Mouse (Mus musculus) stomach, embryonic 14.5 days (tissue): Measurements from ENCODE around the gene Ankle1. TPM values are rescaled to one million over a fixed set of nuclear protein-coding genes. Genes with fewer than 3 reads are reported as not detected.

ENCODE experiments used
- ATAC-seq: fragments of 200-750 bp; cut with Nextera tagmentation; 2 replicates; pipeline ENCODE4 v1.8.0; 2017; ENCODE audit warnings: low read depth, moderate TSS enrichment; ENCODE audit not compliant: insufficient number of reproducible peaks, insufficient read depth, low FRiP score
- H3K27ac ChIP-seq: fragments of 300-500 bp; sonication (generic); 2 replicates; pipeline ENCODE4 v1.5.1; 2014; ENCODE audit warnings: mild to moderate bottlenecking, low read length, moderate library complexity, mixed read lengths
- H3K27me3 ChIP-seq: fragments of 300-500 bp; sonication (generic); 2 replicates; pipeline ENCODE4 v1.6.1; 2014; ENCODE audit warnings: low read length, control low read depth, mixed read lengths; ENCODE audit not compliant: control insufficient read depth, insufficient read depth
- H3K36me3 ChIP-seq: fragments of 300-500 bp; sonication (generic); 2 replicates; pipeline ENCODE4 v1.6.1; 2014; ENCODE audit warnings: mild to moderate bottlenecking, control low read depth, low read length, moderate library complexity, mixed read lengths; ENCODE audit not compliant: control insufficient read depth, insufficient read depth
- H3K4me1 ChIP-seq: fragments of 300-500 bp; sonication (generic); 2 replicates; pipeline ENCODE4 v1.6.1; 2014; ENCODE audit warnings: low read length, control low read depth, mixed read lengths; ENCODE audit not compliant: control insufficient read depth, insufficient read depth
- H3K4me2 ChIP-seq: fragments of 300-500 bp; sonication (generic); replicated peaks from 2 replicates; pipeline ENCODE4 v1.6.1; 2014; ENCODE audit warnings: low read depth, low read length, control low read depth
- H3K4me3 ChIP-seq: fragments of 300-500 bp; sonication (generic); 2 replicates; pipeline ENCODE4 v1.5.1; 2014; ENCODE audit warnings: low read depth, low read length, control low read depth
- H3K9ac ChIP-seq: fragments of 300-500 bp; sonication (generic); replicated peaks from 2 replicates; pipeline ENCODE4 v1.6.1; 2014; ENCODE audit warnings: low read depth, mild to moderate bottlenecking, control low read depth, low read length, moderate library complexity, mixed read lengths
- H3K9me3 ChIP-seq: fragments of 300-500 bp; sonication (generic); 2 replicates; pipeline ENCODE4 v1.6.1; 2016; ENCODE audit warnings: low read depth, low read length, control low read depth; ENCODE audit not compliant: control insufficient read depth
- WGBS: fragments of 180-500 bp; shearing (Covaris S2); extraction: QIAGEN DNeasy Blood & Tissue Kit; methylation state at CpG from one replicate; pipeline ENCODE4 v1.1.7; 2014; 5-methylcytosine and 5-hydroxymethylcytosine counted together
- polyA plus RNA-seq: library from polyadenylated mRNA; unstranded; fragments of >200 nt; fragmentation: Nextera tagmentation; extraction: Ambion mirVana; gene quantifications from 2 replicates; pipeline ENCODE4 v1.2.1, GENCODE M21; 2014

Gene Ankle1
- 30.9 and 39.8 TPM in 2 replicates for polyA plus RNA-seq

DNA sequence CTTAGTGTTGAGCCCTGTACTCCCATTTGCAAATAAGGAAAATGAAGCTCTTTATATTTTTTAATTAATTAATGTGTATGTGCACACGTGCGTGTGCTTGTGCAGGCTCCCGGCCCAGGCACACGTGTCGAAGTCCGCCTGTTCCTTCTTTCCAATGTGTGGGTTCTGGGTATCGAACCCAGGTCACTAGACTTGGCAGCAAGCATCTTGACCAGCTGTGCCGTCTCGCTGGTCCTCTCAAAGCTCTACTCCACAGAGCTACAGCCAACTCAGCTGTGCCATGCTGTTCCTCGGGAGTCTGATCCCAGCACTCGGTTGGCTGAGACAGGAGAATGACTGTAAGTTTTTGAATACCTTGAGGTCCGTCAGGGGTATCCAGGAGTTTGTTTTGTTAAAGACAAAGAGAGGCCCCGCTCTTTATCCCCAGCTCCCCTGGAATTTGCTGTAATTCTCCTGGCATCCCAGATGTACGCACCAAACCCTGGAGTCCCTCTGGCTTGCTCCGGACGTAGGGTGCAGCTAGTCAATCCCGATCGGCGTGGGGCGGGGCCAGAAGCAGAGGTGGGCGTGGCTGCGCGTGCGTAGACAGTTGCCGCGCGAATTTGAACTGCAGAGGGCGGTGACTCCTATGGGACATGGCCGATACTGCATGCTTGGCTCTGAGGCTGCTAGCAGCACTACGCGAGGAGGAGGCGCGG, at the start of gene Ankle1:
Ankle1 (plus strand) TSS at position 610 of the 698 bp plus-strand sequence.
- H3K27me3 ChIP-seq: no peaks in the 10 kb centered on the region
- H3K4me2 ChIP-seq: peak within 1 kb of the TSS; percentile 95
- H3K36me3 ChIP-seq: peaks cover 21% of the 10 kb centered on the region; the same call in 1 of the 2 replicates
- peak within 1 kb of the TSS; percentile 52 for H3K4me3 ChIP-seq
- peaks cover 12% of the 10 kb centered on the region; the same call in 1 of the 2 replicates for H3K4me1 ChIP-seq
- peak within 1 kb of the TSS; percentile 57 for H3K9ac ChIP-seq
- 16% methylated on average over 33 of the region's 33 CpGs for WGBS
- ATAC-seq: peak; percentile 90
- peak within 1 kb of the TSS; percentile 44; the same call in 1 of the 2 replicates for H3K27ac ChIP-seq
- no peaks in the 10 kb centered on the region for H3K9me3 ChIP-seq

DNA sequence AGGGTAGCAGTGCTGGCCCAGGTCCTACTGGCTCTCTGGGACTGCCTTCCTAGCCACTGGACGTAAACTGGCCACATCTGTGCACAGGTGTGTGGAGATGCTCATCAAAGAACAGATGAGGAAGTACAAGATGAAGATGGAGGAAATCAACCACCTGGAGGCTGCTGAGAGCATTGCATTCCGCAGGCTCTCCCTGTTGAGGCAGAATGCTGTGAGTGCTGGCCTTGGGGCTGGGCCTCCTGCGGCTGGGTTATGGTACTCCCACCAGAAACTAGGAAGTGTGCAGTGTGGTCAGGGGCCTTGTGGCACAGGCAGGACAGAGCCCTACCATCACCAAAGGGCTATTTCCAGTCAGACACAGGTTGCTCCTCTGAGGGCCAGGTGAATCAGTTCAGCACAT, 47.8 kb upstream of the Ankle1 start:
- ATAC-seq: no peak
- no peaks in the 10 kb centered on the region for H3K9me3 ChIP-seq
- H3K27ac ChIP-seq: no peak overlapping the region
- H3K4me1 ChIP-seq: no peaks in the 10 kb centered on the region
- no peak overlapping the region for H3K4me3 ChIP-seq
- H3K36me3 ChIP-seq: peaks cover 62% of the 10 kb centered on the region
- H3K4me2 ChIP-seq: no peak overlapping the region
- 83% methylated on average over 3 of the region's 3 CpGs for WGBS
- no peak overlapping the region for H3K9ac ChIP-seq
- no peaks in the 10 kb centered on the region for H3K27me3 ChIP-seq

DNA sequence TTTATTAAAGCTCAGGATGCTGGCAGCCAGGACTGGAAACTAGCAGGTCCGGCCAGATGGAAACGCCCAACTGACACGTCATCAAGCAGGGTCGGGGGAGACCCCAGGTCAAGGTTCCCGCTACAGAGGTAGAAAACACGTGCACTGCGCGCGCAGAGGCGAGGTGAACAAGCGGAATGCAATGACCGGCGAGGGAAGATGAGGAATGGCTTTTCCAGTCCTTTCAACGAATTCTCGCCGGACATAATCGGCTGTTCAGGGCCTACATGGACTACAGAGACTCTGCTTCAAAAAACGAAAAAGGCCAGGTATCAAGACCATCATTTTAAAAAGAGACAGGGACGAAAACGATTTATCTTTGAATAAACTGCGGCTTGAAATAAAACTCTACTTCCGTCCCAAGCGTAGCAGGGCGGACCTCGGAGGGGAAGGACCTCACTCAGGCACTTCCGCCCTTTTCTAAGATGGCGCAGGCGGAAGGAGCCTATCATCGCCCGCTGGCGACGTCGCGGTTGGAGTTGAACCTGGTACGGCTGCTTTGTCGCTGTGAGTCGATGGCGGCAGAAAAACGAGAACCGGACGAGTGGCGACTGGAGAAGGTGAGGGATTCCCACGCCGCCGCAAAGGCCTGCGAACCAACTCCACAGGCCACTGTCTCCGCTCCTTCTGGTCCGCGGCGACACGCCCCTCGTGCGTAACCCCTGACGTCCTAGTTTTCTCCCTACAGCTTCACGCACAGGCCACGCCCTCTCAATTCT, 38.9 kb upstream of the Ankle1 start, which contains the start of gene Use1:
Use1 (plus strand) TSS at position 78 of the 758 bp plus-strand sequence.
- H3K36me3 ChIP-seq: peaks cover 10% of the 10 kb centered on the region; the same call in 1 of the 2 replicates
- under 1% methylated on average over 56 of the region's 56 CpGs for WGBS

DNA sequence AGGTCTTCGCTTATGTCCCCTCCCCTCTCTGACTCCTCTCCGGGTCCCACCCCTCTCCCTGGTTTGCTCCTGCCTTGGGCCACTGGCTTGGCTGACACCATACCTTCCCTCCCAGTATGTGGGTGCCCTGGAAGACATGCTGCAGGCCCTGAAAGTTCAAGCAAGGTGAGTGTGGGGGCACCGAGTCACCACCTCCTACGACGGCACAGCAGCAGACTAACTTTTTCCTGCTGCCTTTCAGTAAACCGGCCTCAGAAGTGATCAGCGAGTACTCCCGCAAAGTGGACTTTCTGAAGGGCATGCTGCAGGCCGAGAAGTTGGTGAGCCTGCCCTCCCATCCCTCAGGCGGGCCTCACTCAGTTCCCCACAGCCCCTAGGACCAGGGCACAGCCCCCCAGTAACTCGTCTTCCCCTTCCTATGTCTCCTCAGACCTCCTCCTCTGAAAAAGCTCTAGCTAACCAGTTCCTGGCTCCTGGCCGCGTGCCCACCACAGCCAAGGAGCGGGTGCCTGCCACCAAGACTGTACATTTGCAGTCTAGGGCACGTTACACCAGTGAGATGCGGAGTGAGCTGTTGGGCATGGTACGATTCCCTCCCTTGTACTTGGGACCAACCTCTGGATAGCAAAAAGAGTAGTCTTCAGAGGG, 38.2 kb upstream of the Ankle1 start:
- peak overlapping the region; percentile 57 for H3K9ac ChIP-seq
- H3K4me3 ChIP-seq: peak overlapping the region; percentile 52
- H3K4me2 ChIP-seq: peak overlapping the region; percentile 78
- ATAC-seq: no peak
- peaks cover 13% of the 10 kb centered on the region for H3K4me1 ChIP-seq
- WGBS: 45% methylated on average over 17 of the region's 17 CpGs
- H3K9me3 ChIP-seq: no peaks in the 10 kb centered on the region
- peak overlapping the region; percentile 86 for H3K27ac ChIP-seq
- peaks cover 12% of the 10 kb centered on the region; the same call in 1 of the 2 replicates for H3K36me3 ChIP-seq
- no peaks in the 10 kb centered on the region for H3K27me3 ChIP-seq

More for the DNA sequence above, 38.9 kb upstream of the Ankle1 start, which contains the start of gene Use1:
- Histone ChIP-seq H3K9ac (peak within 1 kb of the TSS; percentile 57), H3K4me1 (peaks cover 13% of the 10 kb centered on the region), H3K27me3 (no peaks in the 10 kb centered on the region), H3K4me3 (peak within 1 kb of the TSS; percentile 52), H3K27ac (peak within 1 kb of the TSS; percentile 86), H3K9me3 (no peaks in the 10 kb centered on the region), H3K4me2 (peak within 1 kb of the TSS; percentile 78)
- ATAC-seq: peak; percentile 84

DNA sequence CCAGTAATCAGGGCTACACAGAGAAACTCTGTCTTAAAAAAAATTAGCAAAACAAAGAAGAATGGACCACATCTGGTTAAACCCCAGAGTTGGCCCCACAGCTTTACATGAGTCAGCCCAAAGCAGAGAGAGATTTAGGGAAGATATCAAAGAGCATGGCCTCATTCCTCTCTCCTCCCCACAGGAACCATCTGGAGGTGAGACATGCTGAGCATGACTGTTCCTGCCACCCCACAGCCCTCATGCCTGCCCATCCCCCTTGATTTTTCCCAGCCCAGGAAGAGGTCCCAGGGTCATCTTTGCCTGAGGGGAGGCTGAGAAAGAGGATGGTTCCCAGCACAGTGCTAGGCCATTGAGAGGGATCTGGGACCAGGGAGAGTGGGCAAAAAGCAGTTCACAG, 37.4 kb upstream of the Ankle1 start:
- H3K4me1 ChIP-seq: peaks cover 13% of the 10 kb centered on the region
- no peaks in the 10 kb centered on the region for H3K9me3 ChIP-seq
- H3K27ac ChIP-seq: no peak overlapping the region
- 0 out of 2 replicates have a peak overlapping the region, but pooled peaks have one; percentile 52 for H3K4me3 ChIP-seq
- no peaks in the 10 kb centered on the region for H3K27me3 ChIP-seq
- H3K9ac ChIP-seq: no peak overlapping the region
- H3K4me2 ChIP-seq: peak overlapping the region; percentile 78
- ATAC-seq: no peak
- peaks cover 17% of the 10 kb centered on the region for H3K36me3 ChIP-seq

DNA sequence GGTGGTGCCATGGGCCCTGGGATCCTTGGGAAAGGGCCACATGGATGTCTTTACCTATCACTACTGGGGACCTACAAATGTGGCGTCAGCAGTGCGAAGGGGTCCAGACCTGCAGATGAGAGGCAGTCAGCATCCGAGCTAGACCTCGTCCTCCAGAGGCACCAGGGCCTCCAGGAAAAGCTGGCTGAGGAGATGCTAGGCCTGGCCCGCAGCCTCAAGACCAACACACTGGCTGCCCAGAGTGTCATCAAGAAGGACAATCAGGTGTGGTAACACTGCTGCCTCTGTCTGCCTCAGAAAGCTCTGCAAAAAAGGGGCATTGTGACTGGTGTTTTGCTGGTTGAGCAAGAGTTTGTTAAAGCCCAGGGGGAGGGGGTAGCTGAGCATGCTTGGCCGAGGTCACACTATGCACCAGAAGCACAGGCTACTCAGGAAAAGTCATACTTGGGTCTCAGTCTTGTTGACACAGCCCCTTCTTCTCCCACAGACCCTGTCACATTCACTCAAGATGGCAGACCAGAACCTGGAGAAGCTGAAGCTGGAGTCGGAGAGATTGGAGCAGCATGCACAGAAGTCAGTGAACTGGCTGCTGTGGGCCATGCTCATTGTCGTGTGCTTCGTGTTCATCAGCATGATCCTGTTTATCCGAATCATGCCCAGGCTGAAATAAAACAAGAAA, 36.6 kb upstream of the Ankle1 start:
- H3K27me3 ChIP-seq: no peaks in the 10 kb centered on the region
- peaks cover 13% of the 10 kb centered on the region for H3K4me1 ChIP-seq
- no peak overlapping the region for H3K4me2 ChIP-seq
- H3K4me3 ChIP-seq: no peak overlapping the region
- WGBS: 91% methylated on average over 10 of the region's 10 CpGs
- ATAC-seq: no peak
- peaks cover 25% of the 10 kb centered on the region for H3K36me3 ChIP-seq
- H3K9me3 ChIP-seq: no peaks in the 10 kb centered on the region
- H3K9ac ChIP-seq: no peak overlapping the region
- H3K27ac ChIP-seq: no peak overlapping the region

DNA sequence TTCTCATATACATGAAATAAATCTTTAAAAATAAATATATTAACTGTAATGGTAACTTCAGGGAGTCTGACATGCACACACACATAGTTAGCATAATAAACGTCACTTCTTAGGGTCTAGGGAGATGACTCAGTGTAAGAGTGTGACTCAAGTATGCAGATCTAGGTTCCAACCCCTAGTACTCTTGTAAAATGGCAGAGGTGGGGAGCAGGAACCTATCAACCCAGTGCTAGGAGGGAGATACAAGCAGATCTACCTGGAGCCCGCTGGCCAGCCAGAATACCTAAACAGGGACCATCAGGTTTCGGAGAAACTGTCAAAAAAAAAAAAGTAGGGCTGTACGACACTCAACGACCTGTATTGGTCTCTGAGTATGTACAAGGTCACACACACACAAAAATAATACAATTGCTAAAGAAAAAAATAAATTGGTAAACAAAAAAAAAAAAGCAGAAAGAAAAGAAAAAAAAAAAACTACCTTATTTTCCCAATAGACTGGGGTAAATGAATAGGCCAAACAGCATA, 35.0 kb upstream of the Ankle1 start:
- peak overlapping the region; percentile 19 for H3K9ac ChIP-seq
- H3K4me1 ChIP-seq: peaks cover 15% of the 10 kb centered on the region
- 21% methylated on average over 5 of the region's 5 CpGs for WGBS
- H3K4me3 ChIP-seq: peak overlapping the region; percentile 53
- H3K4me2 ChIP-seq: peak overlapping the region; percentile 44
- 0 out of 2 replicates have a peak overlapping the region, but pooled peaks have one; percentile 44 for H3K27ac ChIP-seq
- H3K27me3 ChIP-seq: no peaks in the 10 kb centered on the region
- peaks cover 41% of the 10 kb centered on the region for H3K36me3 ChIP-seq
- no peak for ATAC-seq
- no peaks in the 10 kb centered on the region for H3K9me3 ChIP-seq
